Mouse (Mus musculus): ENCODE data around the gene Appl2. TPM values are rescaled to one million over a fixed set of nuclear protein-coding genes. Genes with fewer than 3 reads are reported as not detected.
"Not testable (repeated sequence)": the region's sequence is repeated elsewhere in the genome, so short reads cannot be mapped to it uniquely, and the experiment has no call there.

Gene Appl2
- 10 to 100 TPM; 63.4 to 65.3 TPM for total RNA-seq (2021)
- long read RNA-seq, experiment 1, transcript Appl2-201 (21 exons, 3,020 nt) = major isoform, 25 of 55 reads
- long read RNA-seq, experiment 1, partial matches to known transcripts = 7 of 55 reads
- long read RNA-seq, experiment 1, other reads (novel, unspliced or antisense) = 23 of 55 reads
- long read RNA-seq, experiment 2, transcript Appl2-201 (21 exons, 3,020 nt) = major isoform, 16 of 37 reads
- long read RNA-seq, experiment 2, partial matches to known transcripts = 3 of 37 reads
- long read RNA-seq, experiment 2, other reads (novel, unspliced or antisense) = 17 of 37 reads

DNA sequence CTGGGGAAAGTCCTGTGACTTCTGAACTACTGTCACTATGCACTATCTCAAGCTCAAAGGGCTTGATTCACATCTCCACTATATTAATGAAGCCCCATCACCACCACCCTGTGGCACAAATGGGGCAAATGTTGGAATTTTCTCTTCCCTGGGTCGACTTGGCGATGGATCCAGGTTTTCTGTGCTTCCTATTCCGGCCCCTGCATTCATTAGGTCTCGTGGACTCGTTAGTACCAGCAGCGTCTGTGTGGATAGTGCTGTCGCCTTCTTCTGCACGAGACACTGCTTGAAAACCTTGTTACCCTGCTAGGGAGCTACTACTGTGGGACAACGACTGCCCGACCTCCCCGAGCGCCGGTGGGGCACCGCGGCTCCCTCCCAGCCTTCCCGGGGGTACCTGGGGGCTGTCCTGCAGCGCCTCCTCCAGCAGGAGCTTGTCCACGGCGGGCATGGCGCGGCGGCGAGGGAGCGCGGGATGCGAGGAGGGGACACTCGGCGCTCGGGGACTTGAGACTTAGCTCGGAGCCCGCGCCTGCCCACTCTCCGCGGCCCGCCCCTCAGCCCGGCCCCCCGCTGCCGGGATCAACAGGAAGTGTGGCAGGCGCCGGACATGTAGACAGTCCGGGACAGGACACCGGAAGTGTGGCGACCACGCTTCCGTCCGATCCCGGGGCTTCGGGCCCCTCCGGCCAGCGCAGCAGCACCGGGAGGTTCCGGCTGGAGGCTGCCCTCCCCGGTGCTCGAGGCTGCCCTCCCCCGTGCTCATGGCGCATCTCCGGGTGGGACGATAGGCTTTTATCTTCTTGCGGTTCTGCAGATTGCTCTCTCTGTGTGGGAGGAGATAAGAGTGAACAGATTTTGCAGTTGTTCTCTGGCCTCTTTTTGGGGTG lies at the start of gene Appl2:
TSS of gene Appl2 (minus strand) at position 608 of the 890 bp plus-strand sequence.
- peak; percentile 84 to 90 for DNase-seq (ENCODE audit: low spot score in 2 of 2)

DNA sequence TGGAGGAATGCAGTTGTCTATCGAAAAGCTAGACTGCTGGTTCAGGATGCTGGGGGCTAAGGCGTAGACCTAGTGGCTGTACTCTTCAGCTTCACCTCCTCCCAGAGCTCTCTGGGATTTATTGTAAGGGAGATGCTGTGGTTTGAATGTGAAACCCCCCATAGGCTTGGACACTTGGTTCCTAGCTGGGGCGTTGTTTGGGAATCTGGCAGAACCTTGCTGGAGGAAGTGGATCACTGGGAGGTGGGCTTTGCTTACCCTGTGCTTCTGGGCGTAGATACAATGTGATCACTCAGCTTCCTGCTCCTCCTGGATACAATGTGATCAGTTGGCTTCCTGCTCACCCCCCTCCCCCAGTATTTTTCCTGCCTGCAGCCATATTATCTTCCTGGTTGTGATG lies 47.7 kb upstream of the Appl2 start:
- DNase-seq (ENCODE audit: low spot score in 2 of 2) = no peak

DNA sequence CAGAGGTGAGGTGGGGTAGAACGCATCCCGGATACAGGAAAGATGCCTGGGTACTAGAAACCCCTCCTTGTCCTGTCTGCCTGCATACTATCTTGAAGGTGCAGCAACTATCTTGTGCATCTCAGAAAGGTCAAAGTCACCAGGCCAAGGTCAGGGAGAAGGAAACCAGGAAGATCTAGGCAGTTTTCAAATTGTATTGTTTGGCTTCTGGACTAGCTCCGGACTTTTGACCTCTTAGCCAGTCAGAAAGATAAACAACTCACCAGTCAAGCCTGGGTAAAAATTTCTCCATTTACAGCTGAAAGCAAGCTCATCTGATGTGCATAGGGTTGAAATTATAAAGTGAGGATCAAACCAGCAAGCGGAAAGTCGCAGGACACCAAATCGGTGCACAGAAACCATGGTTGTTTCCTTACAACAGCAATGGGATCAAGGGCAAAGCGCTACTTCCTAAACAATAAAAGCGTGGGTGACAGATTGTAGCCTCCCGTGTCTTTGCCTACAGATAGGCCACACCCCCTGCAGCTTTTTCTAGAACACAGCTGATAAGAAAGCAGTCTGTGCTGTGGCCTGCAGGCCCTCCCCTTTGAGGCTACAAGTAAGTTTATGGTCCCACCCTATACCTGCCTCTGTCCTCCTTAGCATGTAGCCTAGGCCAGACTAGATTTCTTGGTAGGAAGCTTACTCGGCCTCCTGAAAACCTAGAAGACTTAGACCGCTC lies 43.8 kb upstream of the Appl2 start:
- DNase-seq (ENCODE audit: low spot score in 2 of 2) = no peak

DNA sequence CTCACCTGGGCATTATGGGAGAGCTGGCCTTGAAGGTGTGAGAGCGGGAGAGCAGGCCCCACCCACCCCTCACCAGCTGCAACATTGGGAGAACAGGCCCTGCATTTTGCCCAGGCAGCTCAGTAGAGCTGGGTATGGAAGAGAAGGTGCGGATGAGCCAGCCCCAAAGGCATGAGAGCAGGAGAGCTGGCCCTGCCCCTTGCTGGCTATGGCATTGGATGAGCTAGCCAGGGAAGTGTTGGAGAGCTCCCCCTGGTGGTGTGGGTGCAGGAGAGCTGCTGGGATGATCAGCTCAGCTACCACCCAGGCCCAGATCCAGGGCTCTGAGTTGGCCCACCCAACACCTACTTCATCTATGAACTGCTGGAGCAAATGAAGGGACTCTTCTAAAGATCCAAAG lies 39.7 kb upstream of the Appl2 start:
- no peak for DNase-seq (ENCODE audit: low spot score in 2 of 2)

DNA sequence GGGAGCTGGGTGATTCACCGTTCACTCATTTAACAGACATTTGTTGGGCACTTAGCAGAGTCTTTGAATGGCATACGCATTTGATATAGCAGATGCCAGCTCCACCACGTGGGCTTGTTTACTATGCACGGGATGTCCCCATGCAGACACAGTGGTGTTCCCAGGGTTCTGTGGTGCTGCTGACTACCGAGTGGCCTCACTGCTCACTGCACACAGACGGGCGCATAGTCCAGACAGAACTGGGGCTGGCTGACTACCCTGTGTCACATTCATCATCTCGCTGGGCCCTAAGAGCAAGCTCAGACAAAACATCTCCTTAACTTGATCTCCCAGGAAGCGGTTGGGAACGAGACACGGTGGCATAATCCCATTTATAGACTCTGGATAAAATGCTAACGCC lies 32.8 kb upstream of the Appl2 start:
- DNase-seq (ENCODE audit: low spot score in 2 of 2) = no peak

DNA sequence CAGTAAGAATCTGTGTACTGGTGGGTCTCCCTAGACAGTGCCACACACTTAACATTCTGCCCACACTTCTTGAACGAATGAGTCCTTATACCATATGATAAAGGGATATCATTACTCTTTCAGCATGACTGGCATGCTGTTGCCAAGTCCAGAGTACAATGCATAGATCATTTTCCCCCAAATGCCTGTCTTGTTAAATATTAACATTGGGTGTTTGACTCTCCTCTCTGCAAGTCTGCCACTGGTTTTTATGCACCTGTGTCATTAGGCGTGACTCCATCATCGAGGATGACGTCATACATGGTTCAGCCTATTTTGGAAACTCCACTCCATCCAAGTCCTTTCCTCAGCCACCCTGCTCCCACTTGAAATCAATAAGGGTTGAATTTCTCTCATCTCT lies 18.0 kb upstream of the Appl2 start:
- DNase-seq (ENCODE audit: low spot score in 2 of 2) = no peak

DNA sequence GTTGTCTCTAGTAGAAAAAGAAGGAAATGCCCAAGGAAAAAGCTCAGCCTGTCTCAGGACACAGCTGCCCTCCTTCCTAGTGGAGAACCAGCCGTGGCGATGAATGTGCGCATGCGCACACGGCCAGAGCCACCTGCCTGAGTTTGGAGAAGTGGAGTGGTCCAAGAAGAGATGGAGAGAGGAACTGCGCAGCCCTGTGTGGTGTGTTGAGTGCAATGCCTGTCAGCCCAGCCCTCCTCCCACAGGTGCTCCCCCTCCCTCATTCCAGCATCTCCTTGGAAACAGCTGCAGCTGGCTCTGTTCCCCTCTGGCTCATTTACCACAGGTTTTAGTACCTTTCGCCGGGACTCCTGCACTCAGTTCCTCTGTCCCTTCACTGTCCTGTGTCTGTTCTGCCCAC lies 13.4 kb upstream of the Appl2 start:
- DNase-seq (ENCODE audit: low spot score in 2 of 2) = no peak

DNA sequence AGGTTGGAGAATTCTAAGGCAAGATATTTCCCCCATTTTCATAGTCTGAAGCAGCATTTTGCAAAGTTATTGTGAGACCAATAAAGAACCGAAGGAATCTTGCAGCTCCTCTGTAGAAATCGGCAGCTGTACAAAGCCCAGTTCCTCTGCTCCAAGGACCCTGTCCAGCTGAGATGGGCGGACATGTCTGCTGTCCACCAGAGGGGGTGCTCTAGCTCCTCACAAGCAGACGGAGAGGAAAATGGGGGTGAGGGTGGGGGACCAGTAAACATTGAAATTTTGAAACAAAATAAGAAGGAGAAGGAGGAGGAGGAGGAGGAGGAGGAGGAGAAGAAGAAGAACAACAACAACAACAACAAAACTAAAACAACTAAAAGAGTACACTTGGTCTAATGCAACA lies 12.1 kb upstream of the Appl2 start:
- DNase-seq (ENCODE audit: low spot score in 2 of 2) = no peak

DNA sequence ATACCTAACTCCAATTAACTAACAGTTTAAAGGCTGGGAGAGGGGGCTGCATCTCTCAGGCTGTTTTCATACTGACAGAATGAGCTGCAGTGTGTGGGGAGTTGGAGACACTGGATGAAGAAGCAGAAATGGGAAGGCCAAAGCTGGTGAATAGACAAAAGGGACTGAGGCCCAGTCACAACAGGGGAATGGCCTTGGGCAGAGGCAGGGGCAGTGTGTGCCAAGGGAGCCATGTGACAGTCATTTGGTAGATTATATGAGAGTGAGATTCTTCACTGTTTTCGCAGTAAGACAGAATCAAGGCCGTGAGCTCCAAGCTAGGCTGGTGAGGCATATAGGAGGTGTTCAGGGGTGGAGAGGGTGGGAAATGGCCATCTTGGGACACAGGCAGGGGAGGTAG lies 6.1 kb upstream of the Appl2 start:
- DNase-seq (ENCODE audit: low spot score in 2 of 2) = no peak

DNA sequence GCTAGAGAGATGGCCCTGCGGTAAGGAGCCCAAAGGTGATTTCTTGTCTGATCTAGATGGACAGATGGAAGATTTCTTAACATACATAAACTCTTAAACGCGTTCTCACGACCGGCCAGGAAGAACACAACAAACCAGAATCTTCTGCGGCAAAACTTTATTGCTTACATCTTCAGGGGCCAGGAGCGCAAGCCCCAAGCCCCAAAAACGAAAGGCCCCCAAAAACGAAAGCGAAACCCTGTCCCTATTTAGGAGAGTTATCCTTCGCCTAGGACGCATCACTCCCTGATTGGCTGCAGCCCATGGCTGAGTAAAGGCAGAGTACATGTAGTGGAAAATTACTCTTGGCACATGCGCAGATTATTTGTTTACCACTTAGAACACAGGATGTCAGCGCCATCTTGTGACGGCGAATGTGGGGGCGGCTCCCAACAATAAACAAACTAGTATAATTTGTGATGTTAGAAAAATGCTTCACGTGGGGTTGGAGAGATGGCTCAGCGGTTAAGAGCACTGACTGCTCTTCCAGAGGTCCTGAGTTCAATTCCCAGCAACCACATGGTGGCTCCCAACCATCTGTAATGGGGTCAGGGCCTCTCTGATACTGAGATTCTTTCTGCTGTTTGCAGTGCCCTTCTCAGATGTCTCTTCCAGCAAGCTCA lies 3.8 kb upstream of the Appl2 start:
- not testable (repeated sequence) for DNase-seq (ENCODE audit: low spot score in 2 of 2)

DNA sequence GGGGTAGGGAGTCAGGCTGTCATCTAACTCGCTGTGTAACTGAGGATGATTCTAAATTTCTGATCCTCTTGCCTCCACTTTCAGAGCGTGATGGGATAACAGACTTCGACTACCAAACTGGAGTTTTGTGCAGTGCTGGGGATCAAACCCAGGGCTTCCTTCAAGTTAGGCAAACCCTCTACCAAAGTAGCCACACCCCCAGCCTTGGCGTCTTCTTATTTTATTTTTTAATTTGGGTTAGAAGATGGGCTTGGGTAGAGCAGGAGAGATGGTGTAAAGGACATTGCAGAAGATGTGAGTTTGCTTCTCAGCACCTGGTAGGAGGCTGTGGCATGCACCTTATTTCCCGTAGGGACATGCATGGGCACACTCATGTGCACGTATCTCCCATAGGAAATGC lies 499 bp upstream of the Appl2 start:
- no peak for DNase-seq (ENCODE audit: low spot score in 2 of 2)

DNA sequence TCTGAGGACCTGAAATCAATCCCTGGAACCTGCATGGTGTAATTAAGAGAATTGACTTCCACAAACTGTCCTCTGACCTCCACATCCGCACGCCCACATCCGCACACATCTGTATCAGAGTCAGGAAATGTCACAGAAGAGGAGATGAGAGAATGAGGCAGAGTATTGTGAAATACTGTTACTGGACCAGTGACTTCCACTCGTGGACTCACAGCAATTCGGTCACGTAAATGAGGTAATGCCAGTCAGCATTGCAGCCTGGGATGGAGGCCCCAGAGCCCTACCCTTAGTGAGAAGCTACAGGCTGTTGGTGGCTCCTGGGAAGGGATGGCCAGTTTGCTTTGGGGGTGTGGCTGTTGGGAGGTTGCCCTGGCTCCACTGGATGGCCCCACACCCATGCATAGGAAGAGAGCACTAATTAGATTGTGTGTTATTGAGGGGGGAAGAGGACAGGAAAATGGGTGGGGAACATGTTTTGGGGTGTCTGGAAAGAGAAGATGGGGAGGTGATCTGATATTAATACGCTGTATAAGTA lies 2.1 kb downstream of the Appl2 start:
- no peak for DNase-seq (ENCODE audit: low spot score in 2 of 2)

DNA sequence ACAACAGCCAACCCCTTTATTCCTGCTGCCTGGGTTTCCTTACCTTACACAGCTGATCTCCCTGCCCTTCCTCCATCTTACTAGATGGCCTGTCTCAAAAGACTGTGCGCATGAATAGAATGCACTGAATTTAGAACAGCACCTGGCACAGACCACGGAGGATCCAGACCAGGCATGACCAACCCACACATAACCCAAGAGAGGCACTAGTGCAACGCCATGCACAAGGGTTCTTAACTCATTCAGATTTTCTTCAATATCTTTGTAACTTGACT lies 2.9 kb downstream of the Appl2 start:
- no peak for DNase-seq (ENCODE audit: low spot score in 2 of 2)

DNA sequence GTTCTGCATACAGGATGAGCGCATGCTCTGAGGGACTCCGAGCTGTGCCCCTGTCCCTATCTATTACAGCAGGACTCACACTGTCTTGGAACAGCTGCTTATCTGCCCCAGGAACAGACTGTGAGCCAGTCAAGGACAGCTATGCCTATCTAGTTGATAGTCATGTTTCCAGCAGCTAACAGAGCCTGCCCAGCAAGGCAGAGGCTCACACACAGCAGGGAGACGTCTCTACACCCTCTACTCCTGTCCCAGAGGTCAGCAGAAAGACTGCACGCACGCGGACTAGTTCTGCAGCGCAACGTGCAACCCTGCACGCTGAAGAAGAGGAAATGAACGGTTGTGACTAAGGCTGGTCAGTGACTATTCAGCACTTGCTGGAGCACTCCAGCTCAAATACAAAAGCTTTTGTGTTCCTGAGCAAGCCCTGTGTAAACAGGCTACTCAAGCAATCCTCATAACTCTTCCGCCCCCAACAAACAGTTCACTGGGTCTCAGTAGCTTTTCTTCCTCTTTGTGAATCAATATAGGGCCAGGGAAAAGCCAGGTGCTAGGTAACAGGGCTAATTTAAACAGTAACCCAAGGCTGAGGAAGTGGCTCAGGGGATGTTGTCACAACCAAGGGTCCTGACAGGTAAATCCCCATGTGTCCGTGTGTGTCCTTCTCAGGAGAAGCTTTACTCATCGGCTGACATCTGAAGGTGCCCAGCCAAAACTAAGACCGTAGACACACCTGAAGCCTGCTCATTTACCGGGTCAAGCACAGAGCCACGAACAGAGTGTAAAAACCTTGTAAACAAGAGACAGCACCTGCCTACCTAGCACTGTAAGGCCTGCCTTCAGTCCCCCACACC lies 3.4 kb downstream of the Appl2 start:
- DNase-seq (ENCODE audit: low spot score in 2 of 2) = peak in 1 of 2 experiments; percentile 16

DNA sequence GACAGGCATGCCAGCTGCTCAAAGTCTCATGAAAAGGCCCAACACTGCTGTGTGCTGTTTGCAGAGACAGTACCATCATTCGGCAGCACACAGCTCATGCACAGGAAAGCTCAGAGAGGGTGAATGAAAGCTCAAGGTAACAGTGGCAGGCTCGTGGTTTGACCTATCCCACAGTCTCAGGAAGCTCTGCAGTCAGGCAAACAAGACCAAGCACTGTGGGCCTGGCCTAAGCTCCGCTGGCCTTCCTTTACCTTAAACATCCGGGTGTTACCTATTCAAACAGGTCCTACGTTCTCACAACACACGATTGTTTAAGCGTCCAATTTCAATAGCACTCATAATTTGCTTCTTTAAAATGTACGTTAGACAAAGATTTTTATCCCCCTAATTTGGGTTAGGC lies 4.4 kb downstream of the Appl2 start:
- no peak for DNase-seq (ENCODE audit: low spot score in 2 of 2)

DNA sequence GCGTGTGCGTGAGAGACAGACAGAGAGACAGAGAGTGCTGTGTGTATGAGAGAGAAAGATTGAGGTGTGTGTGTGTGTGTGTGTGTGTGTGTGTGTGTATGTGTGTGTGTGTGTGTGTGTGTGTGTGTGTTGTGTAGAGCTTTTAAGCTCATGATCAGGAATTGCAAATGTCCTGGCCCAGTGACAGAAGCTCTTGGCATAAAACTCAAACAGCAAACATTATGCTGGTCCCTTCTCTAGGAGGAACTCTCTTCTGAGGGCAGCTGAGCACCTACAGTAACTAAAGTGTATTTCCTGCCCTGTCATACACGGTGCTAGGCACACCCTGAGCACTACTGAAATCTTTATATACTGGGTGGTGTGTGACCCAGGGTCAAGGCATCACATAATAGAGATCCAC lies 6.9 kb downstream of the Appl2 start:
- DNase-seq (ENCODE audit: low spot score in 2 of 2) = no peak

DNA sequence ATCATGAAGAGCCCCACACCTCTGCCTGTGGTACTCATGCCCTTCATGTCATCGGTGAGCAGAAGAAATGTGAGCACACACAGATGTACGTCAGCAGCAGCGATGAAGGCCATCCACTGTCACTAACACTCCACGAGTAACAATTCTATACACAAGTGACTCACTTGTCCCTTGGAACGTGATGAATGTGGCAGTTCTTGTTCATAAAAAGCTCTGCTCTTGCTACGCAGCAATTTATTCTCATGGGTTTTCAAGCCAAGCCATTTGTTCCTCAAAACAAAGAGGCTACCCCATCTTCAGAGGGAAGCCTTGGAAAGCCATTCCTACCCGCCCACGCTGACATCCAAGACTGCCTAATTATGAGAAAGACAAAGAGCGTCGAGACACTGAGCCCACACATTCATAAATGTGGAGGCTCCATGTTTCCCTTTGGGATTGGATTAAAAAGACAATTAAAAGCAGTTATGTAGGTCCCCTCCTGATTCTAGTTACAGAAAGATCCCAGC lies 8.6 kb downstream of the Appl2 start:
- peak; percentile 17 to 36 for DNase-seq (ENCODE audit: low spot score in 2 of 2)

DNA sequence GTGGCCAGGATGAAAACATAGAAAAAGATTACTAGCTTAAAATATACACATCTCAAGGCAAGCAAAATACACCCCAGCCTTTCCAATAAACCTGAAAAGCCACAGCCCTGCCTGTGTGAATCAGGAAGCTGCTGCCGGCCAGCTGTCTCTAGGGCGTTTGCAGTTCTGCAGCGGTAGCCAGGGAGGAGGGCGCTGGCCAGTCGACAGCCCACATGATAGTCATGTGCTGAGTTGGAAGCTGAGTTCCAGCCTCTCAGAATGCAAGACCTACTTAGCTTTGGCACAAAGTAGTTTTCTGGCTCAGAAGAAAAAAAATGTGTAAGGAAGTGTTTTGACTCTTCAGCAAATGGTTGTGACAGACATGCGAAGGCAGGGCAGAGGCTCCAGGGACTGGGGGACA lies 11.2 kb downstream of the Appl2 start:
- peak; percentile 62 to 75 for DNase-seq (ENCODE audit: low spot score in 2 of 2)

DNA sequence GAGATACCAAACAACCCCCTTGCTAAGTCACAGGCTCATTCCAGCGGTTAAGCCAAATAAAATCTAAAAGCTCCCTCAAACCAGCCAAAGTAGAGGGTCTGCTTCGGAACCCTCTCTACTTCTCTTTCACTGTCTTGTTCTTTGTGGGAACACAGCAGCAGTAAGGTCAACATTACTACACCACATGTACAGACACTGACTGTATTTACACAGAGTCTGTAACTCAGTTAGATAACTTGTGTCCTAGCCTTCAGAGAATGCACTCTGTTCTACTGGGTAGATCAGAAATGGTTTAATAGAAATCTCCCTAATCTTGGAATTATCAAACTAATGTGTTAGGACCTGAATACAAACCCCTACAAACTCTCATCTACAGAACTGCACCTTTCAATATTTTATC lies 12.3 kb downstream of the Appl2 start:
- DNase-seq (ENCODE audit: low spot score in 2 of 2) = no peak

DNA sequence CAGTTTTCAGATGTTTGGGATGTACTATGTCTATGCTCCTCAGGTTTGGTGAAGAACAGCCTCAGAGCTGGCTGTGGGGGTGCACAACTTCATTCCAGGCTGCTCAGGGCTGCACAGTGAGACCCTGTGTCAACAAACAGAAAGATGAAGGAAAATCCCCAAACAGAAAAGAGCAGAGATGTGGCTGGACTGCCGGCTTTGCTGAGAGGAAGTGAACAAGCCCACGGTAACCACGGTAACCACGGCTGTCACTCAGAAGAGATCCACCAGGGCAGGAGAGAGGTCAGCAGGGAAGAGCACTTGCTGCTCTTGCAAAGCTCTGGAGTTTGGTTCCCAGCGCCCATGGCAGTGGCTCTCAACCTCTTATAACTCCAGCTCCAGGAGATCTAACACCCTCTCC lies 14.1 kb downstream of the Appl2 start:
- DNase-seq (ENCODE audit: low spot score in 2 of 2) = no peak
